Mouse (Mus musculus): ENCODE data around the gene Ctc1.

Ctc1 gene

DNA sequence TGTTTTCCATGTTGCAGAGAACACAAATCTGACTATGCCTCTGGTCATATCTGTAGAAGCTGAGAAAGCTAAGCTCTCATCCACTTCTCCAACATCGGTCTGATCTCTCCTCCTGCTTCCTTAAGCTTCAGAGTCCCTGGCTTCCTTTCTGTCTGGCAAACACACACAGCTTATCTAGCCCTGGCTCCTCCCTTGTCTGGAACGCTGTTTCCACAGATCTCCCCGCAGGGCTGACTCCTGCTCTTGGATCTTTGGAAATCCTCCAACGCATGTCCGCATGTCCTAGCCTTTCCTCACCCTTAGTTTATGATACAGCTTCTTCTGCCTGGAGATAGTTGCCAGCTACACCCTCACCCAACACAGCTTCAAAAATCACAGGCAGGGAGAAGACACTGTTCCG lies 51.9 kb downstream of the Ctc1 start:
- in situ Hi-C loops (cut with MseI, MboI), result loop anchor here in 1 of 2 experiments (5.0 kb wide), 1 partner anchor 55 kb away; the partner anchor contains the start of genes 9130213A22Rik and Hes7

- in situ Hi-C loops (cut with MseI, MboI), result no loop called here
These were observed 54.4 kb downstream of the Ctc1 start for GRCm38 (mm10) chr11:69070093-69070492.

GRCm38 (mm10) chr11:69070590-69071222 lies 55.0 kb downstream of the Ctc1 start, which contains the start of gene Tmem107:
Gene Tmem107, plus strand, starts transcription at chr11:69070806.
- in situ Hi-C loops (cut with MseI, MboI), result no loop called here

GRCm38 (mm10) chr11:69071262-69071661 lies 55.6 kb downstream of the Ctc1 start:
- in situ Hi-C loops (cut with MseI, MboI), result no loop called here

- in situ Hi-C loops (cut with MseI, MboI), result no loop called here
These were observed 56.5 kb downstream of the Ctc1 start for GRCm38 (mm10) chr11:69072234-69072633.

- in situ Hi-C loops (cut with MseI, MboI), result no loop called here
These were observed 57.0 kb downstream of the Ctc1 start for GRCm38 (mm10) chr11:69072666-69073064.

GRCm38 (mm10) chr11:69073065-69073888 lies 57.6 kb downstream of the Ctc1 start:
- in situ Hi-C loops (cut with MseI, MboI), result no loop called here

GRCm38 (mm10) chr11:69073951-69074775 lies 58.5 kb downstream of the Ctc1 start:
- in situ Hi-C loops (cut with MseI, MboI), result no loop called here

GRCm38 (mm10) chr11:69074776-69075069 lies 59.0 kb downstream of the Ctc1 start:
- in situ Hi-C loops (cut with MseI, MboI), result no loop called here

- in situ Hi-C loops (cut with MseI, MboI), result no loop called here
These were observed 60.2 kb downstream of the Ctc1 start for GRCm38 (mm10) chr11:69075764-69076479.

GRCm38 (mm10) chr11:69076572-69076971 lies 60.9 kb downstream of the Ctc1 start:
- in situ Hi-C loops (cut with MseI, MboI), result no loop called here

DNA sequence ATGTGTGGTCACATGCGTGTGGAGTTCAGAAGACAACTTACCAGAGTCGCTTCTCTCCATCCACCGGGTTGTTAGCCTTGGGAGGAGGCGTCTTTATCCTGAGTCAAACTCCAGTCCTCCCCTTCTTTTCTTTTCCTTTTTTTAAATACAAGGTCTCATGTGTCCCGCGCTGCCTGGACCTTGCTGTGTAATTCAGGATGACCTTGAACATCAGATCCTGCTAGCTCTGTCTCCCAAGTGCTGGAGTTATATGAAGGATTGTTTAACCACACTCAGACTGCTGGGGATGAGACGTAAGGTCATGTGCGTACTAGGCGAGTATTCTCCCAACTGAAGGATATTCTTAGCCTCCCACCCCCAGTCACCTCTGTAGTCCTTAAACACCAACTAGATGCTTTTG lies 61.6 kb downstream of the Ctc1 start:
- in situ Hi-C loops (cut with MseI, MboI), result no loop called here

DNA sequence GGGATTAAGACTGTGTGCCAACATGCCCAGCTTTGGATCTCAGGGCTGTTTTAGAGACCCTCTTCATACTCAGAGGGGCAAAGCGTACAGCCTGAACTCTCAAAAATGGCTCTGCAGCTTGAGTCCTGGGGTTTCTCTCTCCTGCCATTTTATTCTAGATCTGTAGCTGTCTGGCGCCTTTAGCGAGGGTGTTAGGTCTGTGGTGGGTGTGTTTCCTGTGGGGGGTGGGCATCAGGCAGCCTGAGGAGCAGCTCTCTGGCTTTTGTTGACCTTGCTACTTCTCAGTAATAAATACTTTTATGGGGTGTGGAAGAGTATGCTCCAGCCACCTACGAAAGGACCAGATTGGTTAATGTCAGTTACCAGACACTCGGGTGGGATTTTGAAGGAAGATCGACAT lies 62.3 kb downstream of the Ctc1 start:
- in situ Hi-C loops (cut with MseI, MboI), result no loop called here

- in situ Hi-C loops (cut with MseI, MboI), result no loop called here
These were observed 63.2 kb downstream of the Ctc1 start for GRCm38 (mm10) chr11:69078805-69079438.

DNA sequence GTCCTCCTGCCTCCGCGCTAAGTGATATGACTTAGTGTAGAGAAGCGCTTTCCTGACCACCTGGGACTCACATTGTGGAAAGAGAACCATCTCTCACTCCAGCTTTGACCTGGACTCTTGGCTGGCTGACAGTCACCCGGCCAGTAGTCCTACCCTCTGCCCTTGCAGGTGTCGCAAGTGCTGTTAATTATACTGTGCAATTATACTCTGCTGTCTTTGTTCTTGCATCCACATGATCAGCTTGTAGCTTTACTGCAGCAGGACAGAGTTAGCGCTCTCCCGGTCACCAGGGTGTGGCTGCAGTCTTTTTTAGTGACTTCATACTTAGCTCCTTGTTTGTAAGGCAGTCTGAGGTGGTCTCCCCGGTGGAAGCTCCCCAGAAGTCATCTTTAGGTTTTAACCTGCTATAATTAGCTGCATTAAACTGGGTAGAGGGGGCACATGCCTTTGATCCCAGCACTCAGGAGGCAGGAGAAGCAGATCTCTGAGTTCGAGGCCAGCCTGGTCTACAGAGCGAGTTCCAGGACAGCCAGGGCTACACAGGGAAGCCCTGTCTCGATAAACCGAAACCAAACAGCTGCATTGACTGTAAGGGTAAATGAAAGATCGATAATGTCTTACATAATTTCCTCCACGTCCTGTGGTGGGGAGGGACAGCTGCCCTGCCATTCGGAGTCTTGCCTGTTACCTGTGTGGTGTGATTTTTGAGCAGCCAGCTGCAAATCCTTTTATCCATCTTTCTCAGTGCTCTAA lies 64.6 kb downstream of the Ctc1 start:
- in situ Hi-C loops (cut with MseI, MboI), result no loop called here

- in situ Hi-C loops (cut with MseI, MboI), result no loop called here
These were observed 65.1 kb downstream of the Ctc1 start for GRCm38 (mm10) chr11:69080855-69081222.

- in situ Hi-C loops (cut with MseI, MboI), result no loop called here
These were observed 65.9 kb downstream of the Ctc1 start for GRCm38 (mm10) chr11:69081613-69082012.

GRCm38 (mm10) chr11:69085608-69086007 lies 69.9 kb downstream of the Ctc1 start:
- in situ Hi-C loops (cut with MseI, MboI), result no loop called here
